Mouse (Mus musculus): ENCODE data around the gene Net1. TPM values are rescaled to one million over a fixed set of nuclear protein-coding genes. Genes with fewer than 3 reads are reported as not detected.

Gene Net1
- polyA plus RNA-seq, 1 experiment from 2014 or later: 162 TPM

- Histone ChIP-seq H3K4me1 (peaks cover 18% of the 10 kb centered on the region), H3K9ac (no peak overlapping the region), H3K4me2 (replicated peaks) (no peak overlapping the region), H3K27ac (no peak overlapping the region), H3K27me3 (no peaks in the 10 kb centered on the region), H3K36me3 (peaks cover 76% of the 10 kb centered on the region), H3K4me3 (no peak overlapping the region), H3K9me3 (no peaks in the 10 kb centered on the region)
- ATAC-seq (ENCODE audit: low FRiP score, low read depth): no peak
- WGBS: 92% methylated on average over 7 of the region's 7 CpGs
These were observed 31.4 kb downstream of the Net1 start for GRCm38 (mm10) chr13:3886663-3887062.

DNA sequence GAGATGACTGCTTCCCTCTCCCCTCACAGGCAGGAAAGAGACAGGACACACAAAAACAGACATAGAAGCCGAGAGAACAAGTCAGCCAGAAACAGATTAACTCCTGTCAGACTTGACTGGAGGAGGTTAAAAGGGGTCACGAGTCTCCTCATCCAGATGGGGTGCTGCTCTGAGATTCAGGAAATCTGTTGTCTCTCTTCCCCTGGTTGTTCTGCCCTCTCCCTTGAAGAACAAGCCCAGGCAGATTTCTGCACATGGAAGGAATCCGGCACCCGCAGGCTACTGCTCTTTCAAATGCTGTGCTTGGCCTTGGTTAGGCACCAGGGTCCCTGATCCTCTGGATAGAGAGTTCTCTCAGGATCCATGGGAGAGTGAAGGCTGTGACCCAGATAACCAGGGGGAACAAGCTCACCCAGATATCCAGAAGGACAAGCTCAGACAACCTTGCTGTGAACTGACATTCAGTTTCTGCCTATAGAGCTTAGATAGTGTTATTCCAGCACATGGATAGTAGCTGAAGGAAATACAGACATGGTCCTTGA lies 40.3 kb downstream of the Net1 start:
- Histone ChIP-seq H3K4me3 (no peak overlapping the region), H3K27me3 (no peaks in the 10 kb centered on the region), H3K27ac (no peak overlapping the region), H3K9me3 (no peaks in the 10 kb centered on the region), H3K36me3 (peaks cover 26% of the 10 kb centered on the region), H3K9ac (no peak overlapping the region), H3K4me1 (no peaks in the 10 kb centered on the region), H3K4me2 (replicated peaks) (no peak overlapping the region)
- WGBS: 52% methylated on average over 4 of the region's 4 CpGs
- ATAC-seq (ENCODE audit: low FRiP score, low read depth): no peak

DNA sequence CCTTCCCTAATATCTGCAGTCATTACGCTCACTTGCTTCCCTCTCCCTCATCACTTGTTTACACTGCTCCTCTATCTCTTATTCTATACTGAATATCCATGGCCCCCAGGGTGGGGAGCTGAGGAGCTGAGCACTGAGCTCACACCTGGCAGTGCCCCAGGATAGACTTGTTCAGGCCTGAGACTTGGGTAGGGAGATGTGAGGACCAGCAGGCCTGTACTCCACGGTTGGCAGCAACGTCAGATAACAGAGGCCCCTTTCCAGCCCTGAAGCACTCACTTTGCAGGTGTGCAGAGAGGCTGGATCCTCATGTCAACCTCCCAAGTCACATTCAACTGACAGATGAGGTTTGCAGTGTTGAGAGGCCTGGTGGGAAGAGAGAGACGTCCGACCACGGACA lies 40.8 kb downstream of the Net1 start:
- Histone ChIP-seq H3K4me2 (replicated peaks) (no peak overlapping the region), H3K9ac (no peak overlapping the region), H3K27ac (no peak overlapping the region), H3K4me3 (no peak overlapping the region), H3K9me3 (no peaks in the 10 kb centered on the region), H3K36me3 (peaks cover 21% of the 10 kb centered on the region), H3K27me3 (no peaks in the 10 kb centered on the region), H3K4me1 (no peaks in the 10 kb centered on the region)
- 76% methylated on average over 6 of the region's 6 CpGs for WGBS
- peak; percentile 57; the same call in 1 of the 2 replicates for ATAC-seq (ENCODE audit: low FRiP score, low read depth)

- Histone ChIP-seq H3K4me1 (no peaks in the 10 kb centered on the region), H3K27ac (no peak overlapping the region), H3K4me2 (replicated peaks) (no peak overlapping the region), H3K4me3 (no peak overlapping the region), H3K27me3 (no peaks in the 10 kb centered on the region), H3K9ac (no peak overlapping the region), H3K36me3 (peaks cover 13% of the 10 kb centered on the region), H3K9me3 (no peaks in the 10 kb centered on the region)
- WGBS: 76% methylated on average over 6 of the region's 6 CpGs
- no peak for ATAC-seq (ENCODE audit: low FRiP score, low read depth)
These were observed 41.6 kb downstream of the Net1 start for GRCm38 (mm10) chr13:3876448-3876847.

DNA sequence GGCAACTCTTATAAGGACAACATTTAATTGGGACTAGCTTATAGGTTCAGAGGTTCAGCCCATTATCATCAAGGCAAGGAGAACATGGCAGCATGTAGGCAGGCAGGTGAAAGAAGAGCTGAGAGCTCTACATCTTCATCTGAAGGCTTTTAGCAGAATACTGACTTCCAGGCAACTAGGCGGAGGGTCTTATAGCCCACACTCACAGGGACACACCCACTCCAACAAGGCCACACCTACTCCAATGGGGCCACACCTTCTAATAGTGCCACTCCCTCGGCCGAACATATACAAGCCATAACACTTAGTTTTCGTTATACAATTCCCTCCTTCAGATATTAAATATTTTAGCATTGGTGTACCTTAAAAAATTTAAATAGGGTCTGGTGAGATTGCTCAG lies 45.2 kb downstream of the Net1 start:
- Histone ChIP-seq H3K27ac (no peak overlapping the region), H3K4me2 (replicated peaks) (no peak overlapping the region), H3K4me3 (no peak overlapping the region), H3K9me3 (no peaks in the 10 kb centered on the region), H3K36me3 (no peaks in the 10 kb centered on the region), H3K9ac (no peak overlapping the region), H3K27me3 (no peaks in the 10 kb centered on the region), H3K4me1 (no peaks in the 10 kb centered on the region)
- 90% methylated on average over 4 of the region's 4 CpGs for WGBS
- no peak for ATAC-seq (ENCODE audit: low FRiP score, low read depth)

- Histone ChIP-seq H3K9ac (no peak overlapping the region), H3K36me3 (no peaks in the 10 kb centered on the region), H3K9me3 (no peaks in the 10 kb centered on the region), H3K4me3 (no peak overlapping the region), H3K27me3 (no peaks in the 10 kb centered on the region), H3K4me2 (replicated peaks) (no peak overlapping the region), H3K4me1 (no peaks in the 10 kb centered on the region), H3K27ac (no peak overlapping the region)
- no peak for ATAC-seq (ENCODE audit: low FRiP score, low read depth)
These were observed 48.1 kb downstream of the Net1 start for GRCm38 (mm10) chr13:3869901-3870300.

DNA sequence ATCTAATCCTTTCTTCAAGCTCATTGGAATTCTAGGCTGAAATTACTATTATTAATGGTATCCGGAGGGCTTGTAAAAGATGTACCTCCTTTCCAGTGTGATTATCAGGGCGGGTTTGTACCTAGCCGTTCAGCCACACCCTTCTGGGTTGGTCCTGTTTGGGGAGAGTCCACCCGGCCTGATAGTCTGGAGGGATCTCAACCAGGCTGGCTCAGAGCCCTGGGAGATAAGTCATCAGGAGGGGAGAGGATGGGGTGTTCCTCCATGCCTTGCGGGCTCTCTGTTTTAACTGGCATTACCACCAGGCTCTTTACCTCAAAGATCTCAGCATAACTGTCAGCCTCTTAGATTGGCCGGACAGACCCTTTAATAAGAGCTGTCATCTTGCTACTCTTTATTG lies 50.9 kb downstream of the Net1 start:
- H3K27me3 ChIP-seq: no peaks in the 10 kb centered on the region
- H3K9me3 ChIP-seq: no peaks in the 10 kb centered on the region
- H3K36me3 ChIP-seq: no peaks in the 10 kb centered on the region
- no peak for ATAC-seq (ENCODE audit: low FRiP score, low read depth)
- 85% methylated on average over 6 of the region's 6 CpGs for WGBS
- H3K4me1 ChIP-seq: no peaks in the 10 kb centered on the region
- no peak overlapping the region for H3K4me2 ChIP-seq (replicated peaks)
- H3K27ac ChIP-seq: no peak overlapping the region
- H3K4me3 ChIP-seq: no peak overlapping the region
- no peak overlapping the region for H3K9ac ChIP-seq

GRCm38 (mm10) chr13:3866355-3867052 lies 51.5 kb downstream of the Net1 start:
- Histone ChIP-seq H3K4me1 (no peaks in the 10 kb centered on the region), H3K27me3 (no peaks in the 10 kb centered on the region), H3K9me3 (no peaks in the 10 kb centered on the region), H3K36me3 (no peaks in the 10 kb centered on the region), H3K4me2 (replicated peaks) (no peak overlapping the region), H3K9ac (no peak overlapping the region), H3K27ac (no peak overlapping the region), H3K4me3 (no peak overlapping the region)
- 91% methylated on average over 8 of the region's 8 CpGs for WGBS
- ATAC-seq (ENCODE audit: low FRiP score, low read depth): no peak

DNA sequence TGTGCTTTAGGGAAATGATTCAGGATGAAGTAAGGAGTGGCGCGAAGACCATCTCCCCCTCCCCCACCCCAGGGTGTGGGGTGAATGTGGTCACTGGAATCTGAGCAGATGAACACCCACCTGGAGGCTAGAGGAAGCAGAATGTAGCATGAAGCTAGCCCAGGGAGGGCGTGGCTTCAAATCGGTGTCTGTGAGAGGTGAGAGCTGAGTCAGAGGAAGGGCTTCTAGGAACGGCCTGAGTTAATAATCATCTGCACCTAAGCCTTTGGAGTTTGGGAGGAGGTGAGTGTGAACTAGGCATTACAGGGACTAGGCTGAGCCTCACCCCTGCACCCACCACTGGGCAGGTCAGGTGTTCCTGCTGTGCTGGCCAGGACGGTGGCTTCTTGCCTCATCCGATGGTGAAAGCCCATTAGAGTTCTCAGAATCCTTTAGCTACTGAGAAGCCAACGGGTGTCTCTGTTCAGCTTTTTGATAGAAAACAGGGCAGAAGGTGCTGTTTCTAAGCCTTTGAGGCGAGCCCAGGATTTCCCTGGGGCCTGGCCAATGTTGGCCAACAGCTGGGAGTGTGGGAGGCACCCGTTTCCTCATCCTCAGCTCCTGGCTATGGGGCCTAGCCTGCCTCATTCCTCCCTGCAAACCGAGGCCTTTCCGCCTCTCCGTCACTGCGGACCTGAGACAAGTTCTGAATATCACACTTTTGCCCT lies 52.2 kb downstream of the Net1 start:
- 80% methylated on average over 14 of the region's 14 CpGs for WGBS

DNA sequence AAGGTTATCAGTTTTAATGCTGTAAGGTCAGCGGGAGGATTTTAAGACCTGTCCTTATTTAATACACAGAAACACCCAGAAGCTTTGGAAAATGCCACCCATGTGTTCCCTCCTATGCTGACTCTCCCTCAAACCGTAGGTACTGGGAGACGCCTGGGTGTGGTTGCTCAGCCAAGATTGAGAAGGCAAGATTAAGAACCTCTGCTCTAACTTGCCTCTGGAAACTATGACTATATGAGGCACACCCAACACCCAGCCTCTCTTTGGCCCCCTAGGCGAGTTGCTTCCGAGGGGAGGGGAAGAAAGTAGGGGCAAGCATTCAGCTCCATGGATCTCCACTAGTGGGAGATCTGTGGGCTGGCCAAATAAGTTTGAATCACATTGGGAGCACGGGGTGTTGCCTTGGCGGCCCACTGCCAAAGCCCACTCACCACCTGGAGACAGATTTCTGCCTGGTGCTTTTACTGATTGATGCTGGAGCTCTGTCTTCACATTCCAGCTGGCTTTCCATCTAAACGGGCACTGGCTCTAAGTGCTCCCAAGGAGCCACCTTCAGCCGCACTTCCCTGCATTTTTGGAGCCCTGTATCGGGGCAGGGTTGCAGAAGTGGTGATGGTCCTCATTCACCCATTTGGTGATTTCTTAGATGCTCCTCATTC lies 55.0 kb downstream of the Net1 start:
- Histone ChIP-seq H3K9me3 (no peaks in the 10 kb centered on the region), H3K36me3 (no peaks in the 10 kb centered on the region), H3K9ac (no peak overlapping the region), H3K4me1 (no peaks in the 10 kb centered on the region), H3K27ac (no peak overlapping the region), H3K4me3 (no peak overlapping the region), H3K27me3 (no peaks in the 10 kb centered on the region), H3K4me2 (replicated peaks) (no peak overlapping the region)
- 80% methylated on average over 10 of the region's 10 CpGs for WGBS
- no peak for ATAC-seq (ENCODE audit: low FRiP score, low read depth)

More for the DNA sequence above, 52.2 kb downstream of the Net1 start:
- H3K4me1 ChIP-seq: no peaks in the 10 kb centered on the region
- no peaks in the 10 kb centered on the region for H3K36me3 ChIP-seq
- H3K27me3 ChIP-seq: no peaks in the 10 kb centered on the region
- no peak overlapping the region for H3K4me2 ChIP-seq (replicated peaks)
- H3K9ac ChIP-seq: no peak overlapping the region
- ATAC-seq (ENCODE audit: low FRiP score, low read depth): no peak
- no peak overlapping the region for H3K27ac ChIP-seq
- no peaks in the 10 kb centered on the region for H3K9me3 ChIP-seq
- H3K4me3 ChIP-seq: no peak overlapping the region

GRCm38 (mm10) chr13:3862325-3862724 lies 55.7 kb downstream of the Net1 start:
- 74% methylated on average over 3 of the region's 3 CpGs for WGBS
- no peak overlapping the region for H3K9ac ChIP-seq
- no peak overlapping the region for H3K27ac ChIP-seq
- H3K4me1 ChIP-seq: no peaks in the 10 kb centered on the region
- no peak overlapping the region for H3K4me3 ChIP-seq
- no peak overlapping the region for H3K4me2 ChIP-seq (replicated peaks)
- ATAC-seq (ENCODE audit: low FRiP score, low read depth): no peak
- no peaks in the 10 kb centered on the region for H3K36me3 ChIP-seq
- H3K27me3 ChIP-seq: no peaks in the 10 kb centered on the region
- H3K9me3 ChIP-seq: no peaks in the 10 kb centered on the region

DNA sequence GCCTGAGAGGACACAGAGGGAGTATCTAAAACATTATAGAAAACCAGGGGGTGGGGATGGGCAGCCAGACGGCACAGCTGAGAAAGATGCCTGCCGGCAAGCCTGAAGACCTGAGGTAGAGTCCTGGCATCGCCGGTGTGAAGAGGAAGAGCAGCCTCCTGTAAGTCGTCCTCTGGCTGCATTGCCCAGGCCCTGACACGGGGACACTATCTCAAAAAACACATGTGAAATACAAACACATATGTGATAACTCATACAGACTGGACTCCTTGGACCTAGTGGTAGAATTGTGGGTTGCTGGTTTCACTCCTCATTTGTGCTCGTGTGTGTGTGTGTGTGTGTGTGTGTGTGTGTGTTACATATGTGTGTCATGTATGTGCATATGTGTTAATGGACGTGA lies 56.8 kb downstream of the Net1 start:
- Histone ChIP-seq H3K4me2 (replicated peaks) (no peak overlapping the region), H3K27me3 (no peaks in the 10 kb centered on the region), H3K4me3 (no peak overlapping the region), H3K27ac (no peak overlapping the region), H3K9ac (no peak overlapping the region), H3K36me3 (no peaks in the 10 kb centered on the region), H3K9me3 (no peaks in the 10 kb centered on the region), H3K4me1 (no peaks in the 10 kb centered on the region)
- 84% methylated on average over 8 of the region's 8 CpGs for WGBS
- no peak for ATAC-seq (ENCODE audit: low FRiP score, low read depth)
